Mouse (Mus musculus): ENCODE measurements around the gene Clec4a4.

DNA sequence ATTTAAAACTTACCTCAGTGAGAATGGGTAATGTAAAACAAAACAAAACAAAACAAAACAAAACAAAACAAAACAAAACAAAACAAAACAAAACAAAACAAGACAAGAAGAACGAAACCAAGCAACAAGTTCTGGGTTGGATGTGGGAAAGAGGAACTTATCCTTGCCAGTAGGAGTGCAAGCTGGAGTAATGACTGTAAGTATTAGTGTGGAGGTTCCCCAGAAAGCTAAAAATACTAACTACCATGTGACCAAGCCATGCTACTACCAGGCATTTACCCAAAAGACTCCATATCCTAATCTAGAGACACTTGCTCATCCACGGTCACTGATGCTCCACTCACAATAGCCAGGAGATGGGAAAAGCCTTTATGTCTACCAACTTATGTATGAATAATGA, 43.4 kb upstream of the Clec4a4 start:
- no peak for TF ChIP-seq ZNF384 (IDR thresholded peaks at IDR 0.05; ENCODE audit: low read depth, low read length)
- TF ChIP-seq MAFK (IDR thresholded peaks at IDR 0.05; ENCODE audit: insufficient read depth, low read depth, low read length) = no peak

Measured in ES-E14 (cell line).